Mouse (Mus musculus) lung, adult 10 weeks (tissue): ENCODE results near the gene Chmp3. TPM values are rescaled to one million over a fixed set of nuclear protein-coding genes. Genes with fewer than 3 reads are reported as not detected.

Source experiments
- polyA plus RNA-seq: library from polyadenylated mRNA; stranded (reverse); fragments of 350-450 nt; fragmentation: Illumina TruSeq; extraction: RNeasy Lipid Tissue Mini Kit (QIAGEN cat#74804); gene quantifications from one replicate; pipeline ENCODE4 v1.2.3, GENCODE M21; 2014; ENCODE audit warnings: low read depth, low replicate concordance; ENCODE audit not compliant: insufficient read depth

Gene Chmp3
- polyA plus RNA-seq, result 90.0 TPM

DNA sequence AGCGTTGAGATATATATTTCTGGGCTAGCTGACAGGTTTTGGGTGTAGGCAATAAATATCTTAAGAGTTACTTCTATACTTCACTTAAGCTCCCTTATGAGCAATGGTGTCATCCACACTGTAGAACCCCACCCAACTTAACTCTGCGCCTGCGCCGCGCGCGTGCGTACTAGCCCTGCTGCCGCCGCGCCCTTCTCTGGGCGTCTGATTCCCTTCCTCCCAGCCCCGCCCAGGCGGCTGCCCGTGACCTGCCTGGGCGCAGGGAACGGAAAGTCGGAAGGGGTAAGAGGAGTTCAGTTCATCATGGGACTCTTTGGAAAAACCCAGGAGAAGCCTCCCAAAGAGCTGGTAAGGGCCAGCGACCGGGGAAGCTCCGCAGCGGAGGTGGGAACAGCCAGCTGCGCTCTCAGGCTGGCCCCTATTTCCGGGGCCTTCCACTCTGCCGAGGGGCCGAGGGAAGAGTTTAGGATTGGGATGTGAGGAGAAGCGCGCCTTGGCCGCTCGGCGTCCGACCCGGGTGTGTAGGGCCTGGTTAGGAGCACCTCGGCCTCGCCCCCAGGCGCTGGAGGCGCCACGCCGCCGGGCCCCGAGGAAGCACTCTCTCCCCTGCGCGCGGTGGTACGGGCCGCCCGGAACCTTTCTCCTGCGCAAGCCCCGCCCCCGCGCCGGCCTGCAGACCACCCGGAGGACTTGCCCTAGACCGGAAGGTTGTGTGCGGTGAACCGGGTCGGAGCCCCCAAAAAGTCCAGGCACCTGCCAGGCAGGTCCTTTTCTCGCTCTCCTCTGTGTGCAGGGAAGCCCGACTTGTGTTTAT lies at the start of gene Chmp3:
Gene Chmp3, plus strand, starts transcription at position 112 of the 814 bp plus-strand sequence.

Other genes with a start within 250 kb of the Chmp3 start
- gene Smyd1, start 221.6 kb upstream of the Chmp3 start, polyA plus RNA-seq, result 2.4 TPM
- 6.5 TPM for gene Cd8b1, start 221.0 kb upstream of the Chmp3 start, polyA plus RNA-seq
- gene Cd8a, start 170.4 kb upstream of the Chmp3 start, polyA plus RNA-seq, result 4.0 TPM
- 23.9 TPM for gene Rmnd5a, start 103.2 kb upstream of the Chmp3 start, polyA plus RNA-seq
- 18.2 TPM for gene Rnf103, start 49.9 kb upstream of the Chmp3 start, polyA plus RNA-seq
- 12.5 TPM for gene Kdm3a, start 89.2 kb downstream of the Chmp3 start, polyA plus RNA-seq
- 5.0 TPM for gene Reep1, start 163.8 kb downstream of the Chmp3 start, polyA plus RNA-seq